Mouse (Mus musculus) heart, adult 2 months (tissue): ENCODE measurements at regions not wholly inside any gene's neighbourhood (a gene's known extent, or its start where the extent isn't known, plus 50 kb on each side); places are given as distances from the start of the nearest gene placed in this dataset.

Experiments
- CTCF ChIP-seq: fragments of 200-600 bp; IDR thresholded peaks from 2 replicates; pipeline ENCODE4 v1.8.1; 2022; ENCODE audit warnings: antibody characterized with exemption, mild to moderate bottlenecking, moderate library complexity
- POLR2A ChIP-seq: fragments of 200-500 bp; IDR thresholded peaks from 2 replicates; pipeline ENCODE4 v1.6.1; 2011; ENCODE audit warnings: mild to moderate bottlenecking, low read depth, low read length, control low read depth; ENCODE audit not compliant: insufficient read depth

DNA sequence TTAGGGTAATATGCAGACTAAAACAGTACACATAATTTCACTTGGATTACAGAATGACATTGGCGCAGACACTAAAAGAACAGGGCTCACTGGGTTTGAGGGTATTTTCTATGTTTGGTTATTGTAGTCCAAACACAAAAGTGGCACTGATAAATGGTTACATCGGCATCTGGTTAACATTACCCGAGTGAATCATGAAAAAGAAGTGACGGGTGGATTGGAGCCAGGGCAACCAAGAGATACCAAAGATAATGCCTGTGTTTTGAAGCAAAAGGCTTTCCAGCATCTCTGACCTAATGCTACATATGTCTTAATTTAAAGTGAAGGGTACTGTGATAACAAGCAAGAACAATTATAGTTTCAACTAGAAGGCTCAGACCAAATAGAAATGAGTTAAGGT is 451.4 kb upstream of the Adam24 start:
- TF ChIP-seq CTCF (no peak), POLR2A (no peak)
